Mouse (Mus musculus): ENCODE data around the gene S100a7a. TPM values are rescaled to one million over a fixed set of nuclear protein-coding genes. Genes with fewer than 3 reads are reported as not detected.
A peak's percentile ranks its signal among the peaks of the same experiment; 100 is the strongest.

The S100a7a gene
- polyA plus RNA-seq (2014; fragmentation: Nextera tagmentation; extraction: Ambion mirVana): not detected in 2 replicates

GRCm38 (mm10) chr3:90653717-90654116, at the start of gene S100a7a:
TSS of gene S100a7a (plus strand) at chr3:90654017.
- Histone ChIP-seq H3K27me3 (ENCODE audit: control insufficient read depth, insufficient read depth, low read length) (no peaks in the 10 kb centered on the region), H3K9me3 (ENCODE audit: control insufficient read depth, low read length) (no peaks in the 10 kb centered on the region), H3K4me1 (ENCODE audit: control insufficient read depth, insufficient read depth, low read length) (no peaks in the 10 kb centered on the region), H3K27ac (replicated peaks; ENCODE audit: low read depth, low read length) (no peak within 1 kb of the TSS), H3K36me3 (ENCODE audit: control insufficient read depth, insufficient read depth, low read length) (no peaks in the 10 kb centered on the region), H3K9ac (ENCODE audit: low read length) (no peak within 1 kb of the TSS), H3K4me3 (ENCODE audit: low read depth, low read length) (no peak within 1 kb of the TSS), H3K4me2 (ENCODE audit: low read depth, severe bottlenecking) (no peak within 1 kb of the TSS)
- ATAC-seq (ENCODE audit: insufficient number of reproducible peaks, low FRiP score, low TSS enrichment, low read depth) (no peak), DNase-seq (ENCODE audit: low spot score) (no peak)

- H3K4me3 ChIP-seq (ENCODE audit: low read depth, low read length): no peak overlapping the region
- peaks cover 2% of the 10 kb centered on the region; the same call in 1 of the 2 replicates for H3K4me1 ChIP-seq (ENCODE audit: control insufficient read depth, insufficient read depth, low read length)
- no peak overlapping the region for H3K9ac ChIP-seq (ENCODE audit: low read length)
- 75% methylated on average over 4 of the region's 4 CpGs for WGBS
- no peak overlapping the region for H3K4me2 ChIP-seq (ENCODE audit: low read depth, severe bottlenecking)
- ATAC-seq (ENCODE audit: insufficient number of reproducible peaks, low FRiP score, low TSS enrichment, low read depth): peak; percentile 42; the same call in 1 of the 2 replicates
- no peak overlapping the region for H3K27ac ChIP-seq (replicated peaks; ENCODE audit: low read depth, low read length)
- H3K27me3 ChIP-seq (ENCODE audit: control insufficient read depth, insufficient read depth, low read length): no peaks in the 10 kb centered on the region
- no peaks in the 10 kb centered on the region for H3K36me3 ChIP-seq (ENCODE audit: control insufficient read depth, insufficient read depth, low read length)
- H3K9me3 ChIP-seq (ENCODE audit: control insufficient read depth, low read length): no peaks in the 10 kb centered on the region
- DNase-seq (ENCODE audit: low spot score): peak; percentile 51
Measured at GRCm38 (mm10) chr3:90604416-90604815, 49.4 kb upstream of the S100a7a start.

DNA sequence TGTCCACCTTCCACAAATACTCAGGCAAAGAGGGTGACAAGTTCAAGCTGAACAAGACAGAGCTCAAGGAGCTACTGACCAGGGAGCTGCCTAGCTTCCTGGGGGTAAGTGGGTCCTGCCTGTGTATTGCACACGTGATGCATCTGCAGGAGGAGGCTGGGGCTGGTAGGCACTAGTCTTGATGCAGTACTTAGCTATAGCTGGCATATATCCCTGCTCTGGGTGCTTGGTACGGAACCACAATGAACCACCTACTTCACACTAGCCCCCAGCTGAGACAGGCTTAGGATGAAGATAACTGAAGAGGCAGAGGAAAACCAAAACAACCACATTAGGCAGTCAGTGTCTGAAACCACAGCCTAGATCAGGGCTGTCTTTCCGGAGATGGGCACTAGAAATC, 48.8 kb upstream of the S100a7a start:
- ATAC-seq (ENCODE audit: insufficient number of reproducible peaks, low FRiP score, low TSS enrichment, low read depth) (no peak), DNase-seq (ENCODE audit: low spot score) (no peak)
- no peak overlapping the region for H3K4me3 ChIP-seq (ENCODE audit: low read depth, low read length)
- no peaks in the 10 kb centered on the region for H3K9me3 ChIP-seq (ENCODE audit: control insufficient read depth, low read length)
- H3K36me3 ChIP-seq (ENCODE audit: control insufficient read depth, insufficient read depth, low read length): no peaks in the 10 kb centered on the region
- WGBS: 87% methylated on average over 3 of the region's 3 CpGs
- peaks cover 2% of the 10 kb centered on the region; the same call in 1 of the 2 replicates for H3K4me1 ChIP-seq (ENCODE audit: control insufficient read depth, insufficient read depth, low read length)
- no peak overlapping the region for H3K9ac ChIP-seq (ENCODE audit: low read length)
- no peak overlapping the region; the same call in 1 of the 2 replicates for H3K27ac ChIP-seq (replicated peaks; ENCODE audit: low read depth, low read length)
- no peaks in the 10 kb centered on the region for H3K27me3 ChIP-seq (ENCODE audit: control insufficient read depth, insufficient read depth, low read length)
- no peak overlapping the region for H3K4me2 ChIP-seq (ENCODE audit: low read depth, severe bottlenecking)

DNA sequence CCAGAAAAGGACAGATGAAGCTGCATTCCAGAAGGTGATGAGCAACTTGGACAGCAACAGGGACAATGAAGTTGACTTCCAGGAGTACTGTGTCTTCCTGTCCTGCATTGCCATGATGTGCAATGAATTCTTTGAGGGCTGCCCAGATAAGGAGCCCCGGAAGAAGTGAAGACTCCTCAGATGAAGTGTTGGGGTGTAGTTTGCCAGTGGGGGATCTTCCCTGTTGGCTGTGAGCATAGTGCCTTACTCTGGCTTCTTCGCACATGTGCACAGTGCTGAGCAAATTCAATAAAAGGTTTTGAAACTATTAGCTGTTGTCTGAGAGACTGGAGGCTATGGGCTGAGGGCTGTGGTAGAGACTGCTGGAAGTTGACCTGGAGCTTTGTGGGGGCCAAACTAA, 48.1 kb upstream of the S100a7a start:
- no peaks in the 10 kb centered on the region for H3K36me3 ChIP-seq (ENCODE audit: control insufficient read depth, insufficient read depth, low read length)
- H3K27ac ChIP-seq (replicated peaks; ENCODE audit: low read depth, low read length): peak overlapping the region; percentile 24
- no peaks in the 10 kb centered on the region for H3K27me3 ChIP-seq (ENCODE audit: control insufficient read depth, insufficient read depth, low read length)
- DNase-seq (ENCODE audit: low spot score) (no peak), ATAC-seq (ENCODE audit: insufficient number of reproducible peaks, low FRiP score, low TSS enrichment, low read depth) (no peak)
- H3K4me3 ChIP-seq (ENCODE audit: low read depth, low read length): no peak overlapping the region
- no peaks in the 10 kb centered on the region for H3K9me3 ChIP-seq (ENCODE audit: control insufficient read depth, low read length)
- peaks cover 2% of the 10 kb centered on the region; the same call in 1 of the 2 replicates for H3K4me1 ChIP-seq (ENCODE audit: control insufficient read depth, insufficient read depth, low read length)
- H3K9ac ChIP-seq (ENCODE audit: low read length): no peak overlapping the region
- H3K4me2 ChIP-seq (ENCODE audit: low read depth, severe bottlenecking): no peak overlapping the region
- WGBS: 75% methylated on average over 2 of the region's 2 CpGs

DNA sequence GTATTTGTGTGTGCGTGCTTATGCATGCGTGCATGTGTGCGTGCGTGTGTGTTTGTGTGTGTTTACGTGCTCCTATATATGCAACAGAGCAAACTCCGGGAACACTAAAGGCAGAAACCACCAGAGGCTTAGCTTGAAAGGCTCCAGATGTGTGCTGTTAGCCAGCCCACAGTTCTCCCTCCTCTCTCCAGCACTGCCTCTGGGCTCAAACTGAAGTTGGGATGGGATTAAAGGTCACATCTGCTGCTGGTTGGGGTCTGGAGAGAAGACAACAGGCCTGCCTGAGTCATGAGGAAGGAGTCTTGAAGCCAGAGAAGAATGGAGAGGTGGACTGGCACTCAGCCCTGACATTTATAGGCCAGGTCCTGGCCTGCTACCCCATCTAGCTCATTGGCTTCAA, 47.6 kb upstream of the S100a7a start:
- ATAC-seq (ENCODE audit: insufficient number of reproducible peaks, low FRiP score, low TSS enrichment, low read depth) (peak; percentile 44; the same call in 1 of the 2 replicates), DNase-seq (ENCODE audit: low spot score) (peak; percentile 63)
- Histone ChIP-seq H3K4me3 (ENCODE audit: low read depth, low read length) (no peak overlapping the region), H3K4me1 (ENCODE audit: control insufficient read depth, insufficient read depth, low read length) (peaks cover 2% of the 10 kb centered on the region; the same call in 1 of the 2 replicates), H3K27me3 (ENCODE audit: control insufficient read depth, insufficient read depth, low read length) (no peaks in the 10 kb centered on the region), H3K36me3 (ENCODE audit: control insufficient read depth, insufficient read depth, low read length) (no peaks in the 10 kb centered on the region), H3K4me2 (ENCODE audit: low read depth, severe bottlenecking) (no peak overlapping the region), H3K9ac (ENCODE audit: low read length) (no peak overlapping the region), H3K9me3 (ENCODE audit: control insufficient read depth, low read length) (no peaks in the 10 kb centered on the region), H3K27ac (replicated peaks; ENCODE audit: low read depth, low read length) (peak overlapping the region; percentile 24)
- WGBS: 69% methylated on average over 6 of the region's 6 CpGs

DNA sequence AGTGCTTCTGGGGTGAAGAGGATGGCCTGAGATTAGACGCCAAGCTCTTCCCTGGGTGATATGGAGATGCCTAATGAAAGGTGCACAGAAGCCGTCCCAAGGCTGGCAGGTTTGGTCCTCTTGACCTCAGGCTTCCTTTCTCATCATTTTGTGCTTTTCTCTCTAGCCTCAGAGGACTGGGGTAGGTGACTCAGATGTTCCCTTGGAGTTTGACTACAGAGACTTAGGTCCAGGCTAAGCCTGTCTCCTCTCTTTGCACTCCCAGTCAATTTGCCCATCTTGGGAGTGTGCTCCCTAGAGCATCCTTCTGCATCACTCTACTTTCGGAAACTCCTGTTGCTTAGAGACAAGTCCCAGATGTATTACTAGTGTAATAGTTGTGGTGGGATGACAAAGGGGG, 46.5 kb upstream of the S100a7a start:
- Histone ChIP-seq H3K4me3 (ENCODE audit: low read depth, low read length) (no peak overlapping the region), H3K36me3 (ENCODE audit: control insufficient read depth, insufficient read depth, low read length) (no peaks in the 10 kb centered on the region), H3K27ac (replicated peaks; ENCODE audit: low read depth, low read length) (no peak overlapping the region), H3K9ac (ENCODE audit: low read length) (no peak overlapping the region), H3K9me3 (ENCODE audit: control insufficient read depth, low read length) (no peaks in the 10 kb centered on the region), H3K4me2 (ENCODE audit: low read depth, severe bottlenecking) (no peak overlapping the region), H3K27me3 (ENCODE audit: control insufficient read depth, insufficient read depth, low read length) (no peaks in the 10 kb centered on the region), H3K4me1 (ENCODE audit: control insufficient read depth, insufficient read depth, low read length) (peaks cover 2% of the 10 kb centered on the region; the same call in 1 of the 2 replicates)
- ATAC-seq (ENCODE audit: insufficient number of reproducible peaks, low FRiP score, low TSS enrichment, low read depth): no peak
- WGBS: 88% methylated on average over 3 of the region's 3 CpGs
- DNase-seq (ENCODE audit: low spot score): no peak

DNA sequence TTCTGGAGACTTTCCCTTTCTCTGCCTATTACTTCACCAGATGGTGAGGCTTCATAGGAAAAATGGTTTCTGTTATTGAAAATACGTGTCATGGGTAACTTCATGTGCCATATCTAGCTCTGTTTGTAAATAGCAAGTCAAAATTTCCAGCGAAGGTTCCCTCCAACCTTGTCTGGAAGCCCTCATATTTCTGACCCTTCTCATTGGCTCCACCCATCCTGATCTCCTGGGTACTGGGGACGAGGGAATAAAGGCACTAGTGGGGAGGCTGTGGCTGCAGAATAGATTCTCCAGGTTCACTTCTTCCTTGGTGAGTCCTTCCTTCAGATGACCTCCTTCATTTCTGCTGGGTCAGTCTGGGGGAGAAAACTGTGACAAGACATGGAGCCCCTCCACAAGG, 45.6 kb upstream of the S100a7a start, which contains the start of gene S100a5:
TSS of gene S100a5 (plus strand) at position 301 of the 400 bp plus-strand sequence.
- DNase-seq (ENCODE audit: low spot score) (no peak), ATAC-seq (ENCODE audit: insufficient number of reproducible peaks, low FRiP score, low TSS enrichment, low read depth) (no peak)
- H3K27ac ChIP-seq (replicated peaks; ENCODE audit: low read depth, low read length): no peak within 1 kb of the TSS
- H3K4me3 ChIP-seq (ENCODE audit: low read depth, low read length): no peak within 1 kb of the TSS
- no peaks in the 10 kb centered on the region; the same call in 1 of the 2 replicates for H3K27me3 ChIP-seq (ENCODE audit: control insufficient read depth, insufficient read depth, low read length)
- H3K9me3 ChIP-seq (ENCODE audit: control insufficient read depth, low read length): no peaks in the 10 kb centered on the region
- 60% methylated on average over 3 of the region's 3 CpGs for WGBS
- no peak within 1 kb of the TSS for H3K4me2 ChIP-seq (ENCODE audit: low read depth, severe bottlenecking)
- H3K4me1 ChIP-seq (ENCODE audit: control insufficient read depth, insufficient read depth, low read length): peaks cover 2% of the 10 kb centered on the region; the same call in 1 of the 2 replicates
- H3K36me3 ChIP-seq (ENCODE audit: control insufficient read depth, insufficient read depth, low read length): no peaks in the 10 kb centered on the region
- no peak within 1 kb of the TSS for H3K9ac ChIP-seq (ENCODE audit: low read length)

DNA sequence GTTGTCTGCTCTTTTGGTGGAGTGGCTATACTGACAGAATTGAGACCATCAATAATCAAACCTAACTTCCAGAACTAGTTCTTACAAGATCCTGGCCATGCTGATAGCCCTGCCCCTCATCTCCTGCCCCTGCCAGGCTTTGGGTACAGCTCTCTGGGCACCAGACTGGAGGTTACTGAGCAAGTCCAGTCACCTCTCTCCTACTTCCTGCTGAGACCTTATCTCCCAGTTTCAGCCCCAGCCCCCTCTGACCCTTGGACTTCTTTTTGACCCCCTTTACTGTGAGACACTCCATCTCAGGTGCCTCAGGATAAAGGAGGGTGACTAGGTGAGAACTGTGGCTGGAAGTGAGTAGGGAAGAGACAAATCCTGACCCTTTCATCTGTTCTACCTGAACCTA, 44.7 kb upstream of the S100a7a start:
- Histone ChIP-seq H3K4me2 (ENCODE audit: low read depth, severe bottlenecking) (no peak overlapping the region), H3K4me1 (ENCODE audit: control insufficient read depth, insufficient read depth, low read length) (no peaks in the 10 kb centered on the region; the same call in 1 of the 2 replicates), H3K27ac (replicated peaks; ENCODE audit: low read depth, low read length) (no peak overlapping the region), H3K9ac (ENCODE audit: low read length) (no peak overlapping the region), H3K36me3 (ENCODE audit: control insufficient read depth, insufficient read depth, low read length) (no peaks in the 10 kb centered on the region), H3K4me3 (ENCODE audit: low read depth, low read length) (no peak overlapping the region), H3K27me3 (ENCODE audit: control insufficient read depth, insufficient read depth, low read length) (no peaks in the 10 kb centered on the region; the same call in 1 of the 2 replicates), H3K9me3 (ENCODE audit: control insufficient read depth, low read length) (no peaks in the 10 kb centered on the region)
- no peak for ATAC-seq (ENCODE audit: insufficient number of reproducible peaks, low FRiP score, low TSS enrichment, low read depth)
- no peak for DNase-seq (ENCODE audit: low spot score)

- Histone ChIP-seq H3K4me2 (ENCODE audit: low read depth, severe bottlenecking) (no peak overlapping the region), H3K9me3 (ENCODE audit: control insufficient read depth, low read length) (no peaks in the 10 kb centered on the region), H3K4me1 (ENCODE audit: control insufficient read depth, insufficient read depth, low read length) (no peaks in the 10 kb centered on the region), H3K36me3 (ENCODE audit: control insufficient read depth, insufficient read depth, low read length) (no peaks in the 10 kb centered on the region), H3K9ac (ENCODE audit: low read length) (no peak overlapping the region), H3K27me3 (ENCODE audit: control insufficient read depth, insufficient read depth, low read length) (no peaks in the 10 kb centered on the region; the same call in 1 of the 2 replicates), H3K4me3 (ENCODE audit: low read depth, low read length) (no peak overlapping the region), H3K27ac (replicated peaks; ENCODE audit: low read depth, low read length) (no peak overlapping the region)
- ATAC-seq (ENCODE audit: insufficient number of reproducible peaks, low FRiP score, low TSS enrichment, low read depth): no peak
- 84% methylated on average over 3 of the region's 3 CpGs for WGBS
- DNase-seq (ENCODE audit: low spot score): no peak
Measured at GRCm38 (mm10) chr3:90611494-90611893, 42.3 kb upstream of the S100a7a start.

Measured in limb, embryonic 11.5 days (tissue).